ENCODE assay signal across 8 mouse cellular contexts in the genomic region with DNA sequence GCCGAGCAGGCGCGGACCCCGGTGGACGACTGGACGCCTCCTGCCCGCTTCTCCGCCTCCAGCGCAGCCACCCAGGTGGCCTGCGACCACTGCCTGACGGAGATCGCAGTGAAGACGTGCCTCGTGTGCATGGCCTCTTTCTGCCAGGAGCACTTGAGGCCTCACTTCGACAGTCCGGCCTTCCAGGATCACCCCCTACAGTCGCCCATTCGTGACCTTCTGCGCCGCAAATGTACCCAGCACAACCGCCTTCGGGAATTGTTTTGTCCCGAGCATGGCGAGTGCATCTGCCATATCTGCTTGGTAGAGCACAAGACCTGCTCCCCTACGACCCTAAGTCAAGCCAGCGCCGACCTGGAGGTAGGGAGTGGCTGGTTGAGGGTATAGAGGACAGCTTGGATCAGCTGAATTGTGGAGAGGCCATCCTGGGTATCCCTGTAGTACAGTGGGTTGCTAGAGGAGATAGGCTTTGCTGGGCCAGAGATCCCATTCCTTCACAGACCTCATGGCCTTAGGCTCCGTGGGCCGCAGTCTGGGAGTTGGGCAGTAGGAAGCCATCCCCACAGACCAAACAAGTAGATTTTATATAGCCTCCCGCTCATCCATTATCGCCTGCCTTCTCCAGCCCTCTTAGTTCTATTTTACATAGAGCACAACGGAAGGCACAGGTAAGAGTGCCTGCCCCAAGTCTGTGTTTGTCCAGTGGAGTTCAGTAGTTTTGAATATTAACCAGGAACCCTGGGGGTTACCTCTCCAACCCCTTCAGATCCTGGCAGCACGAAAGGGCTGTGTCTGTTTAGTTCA. TPM values are rescaled to one million over a fixed set of nuclear protein-coding genes. Genes with fewer than 3 reads are reported as not detected.
A peak's percentile ranks its signal among the peaks of the same experiment; 100 is the strongest.
DNase-seq lines count a peak whose midpoint lies in the region; ATAC-seq and TF ChIP-seq lines count a peak whose summit lies in the region.

No protein-coding gene starts in this region.

- H3K4me2 ChIP-seq in embryonic facial prominence, embryonic 15.5 days (replicated peaks) = peak overlapping the region; percentile 72
- peak overlapping the region; percentile 79 for H3K4me2 ChIP-seq in intestine, postnatal 0 days (replicated peaks; ENCODE audit: low read depth)

- H3K27ac ChIP-seq in thymus, adult 2 months (ENCODE audit: control insufficient read depth, insufficient read depth, low read length) = peak overlapping the region; percentile 18; the same call in 1 of the 2 replicates
- 0 out of 2 replicates have a peak overlapping the region, but pooled peaks have one; percentile 22 for H3K27ac ChIP-seq in embryonic facial prominence, embryonic 15.5 days (replicated peaks)
- peak overlapping the region; percentile 92 for H3K27ac ChIP-seq in intestine, postnatal 0 days (ENCODE audit: low read depth, low read length)
- peak overlapping the region; percentile 46 for H3K27ac ChIP-seq in midbrain, embryonic 10.5 days (replicated peaks)

- H3K36me3 ChIP-seq in thymus, adult 2 months (ENCODE audit: control insufficient read depth, insufficient read depth, low read length) = peaks cover 3% of the 10 kb centered on the region; the same call in 1 of the 2 replicates
- H3K36me3 ChIP-seq in embryonic facial prominence, embryonic 15.5 days = no peaks in the 10 kb centered on the region
- peaks cover 8% of the 10 kb centered on the region; the same call in 1 of the 2 replicates for H3K36me3 ChIP-seq in intestine, postnatal 0 days (ENCODE audit: control insufficient read depth, insufficient read depth)
- H3K36me3 ChIP-seq in midbrain, embryonic 10.5 days = no peaks in the 10 kb centered on the region

- H3K9ac ChIP-seq in embryonic facial prominence, embryonic 15.5 days = peak overlapping the region; percentile 43; the same call in 1 of the 2 replicates
- H3K9ac ChIP-seq in intestine, postnatal 0 days (ENCODE audit: low read depth, low read length) = peak overlapping the region; percentile 85

- no peaks in the 10 kb centered on the region for H3K27me3 ChIP-seq in thymus, adult 2 months (ENCODE audit: control insufficient read depth, insufficient read depth, low read length)
- H3K27me3 ChIP-seq in embryonic facial prominence, embryonic 15.5 days = peaks cover 14% of the 10 kb centered on the region
- no peaks in the 10 kb centered on the region for H3K27me3 ChIP-seq in intestine, postnatal 0 days (replicated peaks; ENCODE audit: control insufficient read depth, insufficient read depth, low read length)
- peaks cover 37% of the 10 kb centered on the region for H3K27me3 ChIP-seq in midbrain, embryonic 10.5 days (ENCODE audit: low read depth, poor library complexity, severe bottlenecking)

- H3K4me1 ChIP-seq in thymus, adult 2 months (replicated peaks; ENCODE audit: control insufficient read depth, insufficient read depth, low read length) = peaks cover 41% of the 10 kb centered on the region
- H3K4me1 ChIP-seq in embryonic facial prominence, embryonic 15.5 days = peaks cover 28% of the 10 kb centered on the region
- peaks cover 2% of the 10 kb centered on the region for H3K4me1 ChIP-seq in intestine, postnatal 0 days (replicated peaks; ENCODE audit: control insufficient read depth, insufficient read depth, low read length)
- H3K4me1 ChIP-seq in midbrain, embryonic 10.5 days = peaks cover 22% of the 10 kb centered on the region

- no peaks in the 10 kb centered on the region for H3K9me3 ChIP-seq in embryonic facial prominence, embryonic 15.5 days (replicated peaks)
- no peaks in the 10 kb centered on the region for H3K9me3 ChIP-seq in intestine, postnatal 0 days (ENCODE audit: control insufficient read depth)
- H3K9me3 ChIP-seq in midbrain, embryonic 10.5 days (replicated peaks) = no peaks in the 10 kb centered on the region

- ATAC-seq in embryonic facial prominence, embryonic 15.5 days (ENCODE audit: insufficient number of reproducible peaks, low FRiP score, low TSS enrichment, low read depth) = no peak
- no peak; the same call in 1 of the 2 replicates for ATAC-seq in intestine, postnatal 0 days

- H3K4me3 ChIP-seq in thymus, adult 2 months (ENCODE audit: control insufficient read depth, insufficient read depth, low read length) = peak overlapping the region; percentile 82
- H3K4me3 ChIP-seq in embryonic facial prominence, embryonic 15.5 days (replicated peaks) = peak overlapping the region; percentile 56
- H3K4me3 ChIP-seq in intestine, postnatal 0 days (ENCODE audit: low read depth, low read length) = peak overlapping the region; percentile 85
- peak overlapping the region; percentile 52 for H3K4me3 ChIP-seq in midbrain, embryonic 10.5 days

- under 1% methylated on average over 33 of the region's 33 CpGs for WGBS in thymus, adult 2 months
- WGBS in embryonic facial prominence, embryonic 15.5 days = 31% methylated on average over 33 of the region's 33 CpGs
- WGBS in intestine, postnatal 0 days = 14% methylated on average over 33 of the region's 33 CpGs
- WGBS in midbrain, embryonic 10.5 days = 25% methylated on average over 33 of the region's 33 CpGs

- TF ChIP-seq CTCF in thymus, adult 2 months (IDR thresholded peaks at IDR 0.05; ENCODE audit: borderline replicate concordance, control insufficient read depth, extremely low read depth, insufficient read depth, low read length, poor library complexity) = no peak
- TF ChIP-seq CTCF in intestine, postnatal 0 days (IDR thresholded peaks at IDR 0.05; ENCODE audit: low read depth) = no peak

- DNase-seq in thymus, adult 2 months = peak; percentile 38
- DNase-seq in thymus, postnatal 4 days = no peak
- DNase-seq in midbrain, embryonic 10.5 days (ENCODE audit: low spot score) = no peak
- no peak for DNase-seq in layer of hippocampus, adult 11-12 months (ENCODE audit: low spot score)
- DNase-seq in left cerebral cortex, postnatal 4 days = no peak
- no peak for DNase-seq in layer of hippocampus, adult 8-10 months (ENCODE audit: low spot score in 2 of 2)

- intact Hi-C loops in left cerebral cortex, postnatal 4 days (cut with DNase I) = loop anchor here (10.0 kb wide), 1 partner anchor 45 kb away; no protein-coding TSS in a partner anchor

- no peak for TF ChIP-seq POLR2A in thymus, adult 2 months (IDR thresholded peaks at IDR 0.05; ENCODE audit: control insufficient read depth, extremely low read depth, insufficient read depth, low read length, poor library complexity)

RNA-seq across cellular contexts. Expression of a gene that starts 0.7 kb away (rescaled TPM):
- 80.5 and 120 TPM in 2 replicates for polyA plus RNA-seq in thymus, adult 2 months (2012; rRNA removed)
- 13.4 and 14.1 TPM in 2 replicates for polyA plus RNA-seq in embryonic facial prominence, embryonic 15.5 days (2015; fragmentation: Nextera tagmentation; extraction: Ambion mirVana)
- 24.2 and 26.2 TPM in 2 replicates for polyA plus RNA-seq in intestine, postnatal 0 days (2015; fragmentation: Nextera tagmentation; extraction: Ambion mirVana)
- 3.0 and 3.3 TPM in 2 replicates for polyA plus RNA-seq in midbrain, embryonic 10.5 days (2016; fragmentation: Nextera tagmentation; extraction: Ambion mirVana)
- 1 to 10 TPM; 5.6 to 5.8 TPM for total RNA-seq in left cerebral cortex, postnatal 4 days (2021)
- 1 to 10 TPM; 3.3 to 7.3 (median 4.7) TPM for total RNA-seq in layer of hippocampus, adult 8-10 months (2022)

RNA-seq across cellular contexts. Expression of a gene that starts 29.9 kb away (rescaled TPM):
- 12.8 and 14.7 TPM in 2 replicates for polyA plus RNA-seq in thymus, adult 2 months (2012; rRNA removed)
- 17.1 and 18.7 TPM in 2 replicates for polyA plus RNA-seq in embryonic facial prominence, embryonic 15.5 days (2015; fragmentation: Nextera tagmentation; extraction: Ambion mirVana)
- 4.1 and 4.6 TPM in 2 replicates for polyA plus RNA-seq in intestine, postnatal 0 days (2015; fragmentation: Nextera tagmentation; extraction: Ambion mirVana)
- polyA plus RNA-seq in midbrain, embryonic 10.5 days (2016; fragmentation: Nextera tagmentation; extraction: Ambion mirVana) = 29.9 and 30.3 TPM in 2 replicates
- 10 to 100 TPM; 27.8 to 28.3 TPM for total RNA-seq in left cerebral cortex, postnatal 4 days (2021)
- 10 to 100 TPM; 17.6 to 22.5 (median 19.0) TPM for total RNA-seq in layer of hippocampus, adult 8-10 months (2022)

RNA-seq across cellular contexts. Expression of a gene that starts 33.2 kb away (rescaled TPM):
- polyA plus RNA-seq in thymus, adult 2 months (2012; rRNA removed) = 0.51 and 0.79 TPM in 2 replicates
- polyA plus RNA-seq in embryonic facial prominence, embryonic 15.5 days (2015; fragmentation: Nextera tagmentation; extraction: Ambion mirVana) = not detected in 2 replicates
- not detected in 2 replicates for polyA plus RNA-seq in intestine, postnatal 0 days (2015; fragmentation: Nextera tagmentation; extraction: Ambion mirVana)
- polyA plus RNA-seq in midbrain, embryonic 10.5 days (2016; fragmentation: Nextera tagmentation; extraction: Ambion mirVana) = not detected in 2 replicates
- total RNA-seq in left cerebral cortex, postnatal 4 days (2021) = not detected
- total RNA-seq in layer of hippocampus, adult 8-10 months (2022) = not detected

RNA-seq across cellular contexts. Expression of a gene that starts 44.7 kb away (rescaled TPM):
- polyA plus RNA-seq in thymus, adult 2 months (2012; rRNA removed) = 7.7 and 10.3 TPM in 2 replicates
- 99.0 and 103 TPM in 2 replicates for polyA plus RNA-seq in embryonic facial prominence, embryonic 15.5 days (2015; fragmentation: Nextera tagmentation; extraction: Ambion mirVana)
- polyA plus RNA-seq in intestine, postnatal 0 days (2015; fragmentation: Nextera tagmentation; extraction: Ambion mirVana) = 191 and 210 TPM in 2 replicates
- 75.5 and 81.0 TPM in 2 replicates for polyA plus RNA-seq in midbrain, embryonic 10.5 days (2016; fragmentation: Nextera tagmentation; extraction: Ambion mirVana)
- total RNA-seq in left cerebral cortex, postnatal 4 days (2021) = 10 to 100 TPM; 26.7 to 26.8 TPM
- 10 to 100 TPM; 15.8 to 24.7 (median 19.9) TPM for total RNA-seq in layer of hippocampus, adult 8-10 months (2022)

Comparison
In these comparisons a context has a peak if more than half of its experiments do, and no peak if none do; other contexts are left out.
1. H3K27ac ChIP-seq: peak in every context shown above with its lines; median percentile 92 in intestine, postnatal 0 days; 46 in midbrain, embryonic 10.5 days; 22 in embryonic facial prominence, embryonic 15.5 days; 18 in thymus, adult 2 months.